ENCODE assay signal across 18 mouse cellular contexts in genomic region chr17:25402224-25402623, GRCm38 (mm10). TPM values are rescaled to one million over a fixed set of nuclear protein-coding genes. Genes with fewer than 3 reads are reported as not detected.
"Had no signal": no experiment of that assay in that cellular context is flagged by ENCODE, and none has a peak within 500 bp of the region (broad histone marks: within the 10 kb centered on the region; RNA-seq: fewer than 3 reads in every experiment).

No protein-coding gene starts in this region.

- H3K4me3 ChIP-seq: hindbrain, embryonic 15.5 days; limb, embryonic 12.5 days; liver, embryonic 13.5 days; lung, embryonic 15.5 days; megakaryocyte, embryonic 14.5 days; midbrain, embryonic 12.5 days had no signal

- H3K27ac ChIP-seq: hindbrain, embryonic 15.5 days; limb, embryonic 12.5 days; liver, embryonic 13.5 days; lung, embryonic 15.5 days; macrophage; stomach, postnatal 0 days had no signal

- DNase-seq: layer of hippocampus, adult 9-11 months; layer of hippocampus, postnatal 36 days; liver; liver, embryonic 13.5 days; liver, postnatal 0 days; lung, postnatal 14 days; right cerebral cortex, postnatal 14 days; thymus, postnatal 14 days had no signal

RNA-seq across cellular contexts. Expression of gene Tpsg1, which starts 33.2 kb away (rescaled TPM):
- total RNA-seq: layer of hippocampus, postnatal 36 days; left cerebral cortex, adult 8-10 months; left cerebral cortex, postnatal 36 days; midbrain, postnatal 0 days had no signal

RNA-seq across cellular contexts. Expression of gene Tpsb2, which starts 36.1 kb away (rescaled TPM):
- total RNA-seq: left cerebral cortex, adult 8-10 months; left cerebral cortex, postnatal 36 days had no signal

RNA-seq across cellular contexts. Expression of gene Tpsab1, which starts 56.9 kb away (rescaled TPM):
- total RNA-seq: left cerebral cortex, adult 8-10 months; left cerebral cortex, postnatal 36 days; midbrain, postnatal 0 days had no signal
